Mouse (Mus musculus) olfactory bulb, adult 2 months (tissue): ENCODE measurements around the gene Hrasls5.

Source experiments
- CTCF ChIP-seq: fragments of 200-500 bp; IDR thresholded peaks from 2 replicates; pipeline ENCODE4 v1.5.1; 2012; ENCODE audit warnings: low read depth, mild to moderate bottlenecking, low read length, moderate library complexity; ENCODE audit not compliant: insufficient read depth
- POLR2A ChIP-seq: fragments of 200-500 bp; IDR thresholded peaks from 2 replicates; pipeline ENCODE4 v1.6.1; 2012; ENCODE audit warnings: mild to moderate bottlenecking, low read depth, low read length, moderate library complexity; ENCODE audit not compliant: insufficient read depth

DNA sequence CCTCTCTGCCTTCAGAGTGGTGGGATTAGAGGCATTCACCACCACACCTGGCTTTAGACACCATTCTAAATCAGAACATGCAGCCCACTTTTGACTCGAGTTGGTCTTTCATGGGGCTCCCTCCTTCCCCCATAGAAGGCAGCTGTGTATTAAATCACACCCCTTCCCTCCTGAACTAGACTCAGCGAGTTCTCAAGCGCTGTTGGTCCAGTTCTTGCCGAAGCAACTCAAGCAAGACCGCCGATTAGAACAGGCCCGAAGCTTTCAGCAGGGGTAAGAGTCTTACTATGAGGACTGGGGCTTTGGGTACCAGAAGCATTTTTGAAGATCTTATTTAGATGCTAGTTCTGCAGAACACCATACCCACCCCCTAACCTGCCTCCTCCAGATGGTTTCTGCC, 810 bp downstream of the Hrasls5 start:
- TF ChIP-seq CTCF: no peak
- TF ChIP-seq POLR2A: no peak
